Mouse (Mus musculus) embryonic fibroblast, embryonic 13.5 days (primary cell): ENCODE results near the gene Gtpbp6.
A peak's percentile ranks its signal among the peaks of the same experiment; 100 is the strongest.

Experiments
- CTCF ChIP-seq: IDR thresholded peaks from 2 replicates; pipeline ENCODE4 v1.5.1; 2011; ENCODE audit warnings: mild to moderate bottlenecking, control low read depth, low read length, moderate library complexity, borderline replicate concordance; ENCODE audit not compliant: insufficient read depth
- POLR2A ChIP-seq: IDR thresholded peaks from 2 replicates; pipeline ENCODE4 v1.6.1; 2011; ENCODE audit warnings: low read depth, mild to moderate bottlenecking, control low read depth, low read length, moderate library complexity

DNA sequence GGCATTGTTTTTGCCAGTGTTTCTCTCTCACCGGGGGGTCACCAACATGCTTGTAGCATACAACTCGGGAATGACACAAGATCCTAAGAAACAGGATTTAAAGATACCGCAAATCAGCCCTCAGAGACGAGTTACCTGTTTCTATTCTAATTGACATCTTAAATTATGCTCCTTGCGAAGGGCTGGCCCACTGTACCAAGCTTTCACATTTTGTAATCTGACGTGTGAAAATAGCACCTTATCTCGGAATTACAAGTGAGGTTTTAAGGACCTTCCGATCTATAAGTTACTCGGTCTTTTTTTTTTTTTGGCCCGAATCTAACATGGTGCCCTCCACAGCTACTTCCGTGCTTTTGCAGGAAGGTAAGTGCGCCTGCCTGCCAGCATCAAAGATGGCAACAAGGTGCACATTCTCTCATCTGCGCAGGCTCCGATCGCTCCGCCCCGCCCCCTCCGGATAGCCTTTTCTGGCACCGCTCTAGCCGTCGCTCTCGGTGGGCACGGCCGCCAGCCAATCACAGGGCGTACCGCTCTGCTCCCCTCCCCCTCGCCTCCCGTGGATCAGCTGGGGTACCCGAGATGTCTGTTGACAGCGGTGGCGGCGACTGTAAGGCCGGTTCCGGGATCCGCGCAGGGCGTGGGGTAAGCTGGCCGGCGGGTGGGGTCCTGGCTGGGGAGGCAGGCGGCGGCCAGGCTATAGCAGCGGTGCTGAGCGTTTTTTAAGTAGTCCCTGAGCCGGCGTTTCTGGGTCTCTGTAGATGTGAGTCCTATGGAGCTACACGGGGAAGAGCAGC is 27.5 kb upstream of the Gtpbp6 start, which contains the start of gene Chfr:
- TF ChIP-seq CTCF (no peak), POLR2A (peak; percentile 85)
